Mouse (Mus musculus) heart, postnatal 0 days (tissue): ENCODE results near the gene Ints1. TPM values are rescaled to one million over a fixed set of nuclear protein-coding genes. Genes with fewer than 3 reads are reported as not detected.
A peak's percentile ranks its signal among the peaks of the same experiment; 100 is the strongest.

Source experiments
- ATAC-seq: fragments of 200-750 bp; cut with Nextera tagmentation; 2 replicates; pipeline ENCODE4 v1.8.0; 2017; ENCODE audit warnings: low read depth, moderate number of reproducible peaks, moderate library complexity; ENCODE audit not compliant: insufficient read depth
- DNase-seq: peaks from one replicate; pipeline ENCODE4 v3.0.0-alpha.2; 2016; ENCODE audit warnings: low spot score
- H3K27ac ChIP-seq: fragments of 300-500 bp; sonication (generic); 2 replicates; pipeline ENCODE4 v1.5.1; 2014; ENCODE audit warnings: low read depth, mild to moderate bottlenecking
- H3K27me3 ChIP-seq: fragments of 300-500 bp; sonication (generic); 2 replicates; pipeline ENCODE4 v1.6.1; 2014; ENCODE audit warnings: low read length, mixed read lengths; ENCODE audit not compliant: control insufficient read depth, insufficient read depth
- H3K36me3 ChIP-seq: fragments of 300-500 bp; sonication (generic); replicated peaks from 2 replicates; pipeline ENCODE4 v1.6.1; 2014; ENCODE audit warnings: low read length, mixed read lengths; ENCODE audit not compliant: control insufficient read depth, insufficient read depth
- H3K4me1 ChIP-seq: fragments of 300-500 bp; sonication (generic); 2 replicates; pipeline ENCODE4 v1.6.1; 2014; ENCODE audit warnings: antibody characterized with exemption; ENCODE audit not compliant: control insufficient read depth, insufficient read depth
- H3K4me2 ChIP-seq: fragments of 300-500 bp; sonication (generic); 2 replicates; pipeline ENCODE4 v1.6.1; 2014; ENCODE audit warnings: low read depth, mild to moderate bottlenecking, low read length, moderate library complexity
- H3K4me3 ChIP-seq: fragments of 300-500 bp; sonication (generic); 2 replicates; pipeline ENCODE4 v1.5.1; 2014; ENCODE audit warnings: low read depth, low read length
- H3K9ac ChIP-seq: fragments of 300-500 bp; sonication (generic); replicated peaks from 2 replicates; pipeline ENCODE4 v1.6.1; 2014; ENCODE audit warnings: low read depth, low read length, mixed read lengths
- H3K9me3 ChIP-seq: fragments of 300-500 bp; sonication (generic); replicated peaks from 2 replicates; pipeline ENCODE4 v1.6.1; 2016; ENCODE audit warnings: low read length; ENCODE audit not compliant: control insufficient read depth
- CTCF ChIP-seq: IDR thresholded peaks from 2 replicates; pipeline ENCODE4 v1.5.1; 2016; ENCODE audit warnings: antibody characterized with exemption, control low read depth, low read depth
- EP300 ChIP-seq: IDR thresholded peaks from 2 replicates; pipeline ENCODE4 v1.6.1; 2016; ENCODE audit warnings: antibody characterized with exemption, low read depth
- WGBS: fragments of 180-500 bp; shearing (Covaris S2); extraction: QIAGEN DNeasy Blood & Tissue Kit; methylation state at CpG from one replicate; pipeline ENCODE4 v1.1.7; 2014; 5-methylcytosine and 5-hydroxymethylcytosine counted together
- polyA plus RNA-seq: library from polyadenylated mRNA; unstranded; fragments of >200 nt; fragmentation: Nextera tagmentation; extraction: Ambion mirVana; gene quantifications from 2 replicates; pipeline ENCODE4 v1.2.1, GENCODE M21; 2015
- total RNA-seq: library from RNA; depleted of rRNA; stranded (reverse); fragments of >200 nt; gene quantifications from 2 replicates; pipeline ENCODE4 v1.2.3, GENCODE M21; 2014; ENCODE audit warnings: low replicate concordance

Ints1 gene
- total and polyA plus RNA-seq, 2 experiments from 2014 or later: 10.6 to 92.0 TPM

- Histone ChIP-seq H3K27me3 (no peaks in the 10 kb centered on the region), H3K9ac (peak overlapping the region; percentile 64), H3K4me3 (peak overlapping the region; percentile 33; the same call in 1 of the 2 replicates), H3K9me3 (no peaks in the 10 kb centered on the region), H3K4me1 (peaks cover 63% of the 10 kb centered on the region), H3K36me3 (peaks cover 21% of the 10 kb centered on the region), H3K27ac (peak overlapping the region; percentile 97), H3K4me2 (peak overlapping the region; percentile 66)
- no peak for ATAC-seq
- DNase-seq: no peak
- TF ChIP-seq EP300 (no peak), CTCF (no peak)
- 66% methylated on average over 9 of the region's 9 CpGs for WGBS
These were observed 20.6 kb upstream of the Ints1 start for GRCm38 (mm10) chr5:139796001-139796620.

DNA sequence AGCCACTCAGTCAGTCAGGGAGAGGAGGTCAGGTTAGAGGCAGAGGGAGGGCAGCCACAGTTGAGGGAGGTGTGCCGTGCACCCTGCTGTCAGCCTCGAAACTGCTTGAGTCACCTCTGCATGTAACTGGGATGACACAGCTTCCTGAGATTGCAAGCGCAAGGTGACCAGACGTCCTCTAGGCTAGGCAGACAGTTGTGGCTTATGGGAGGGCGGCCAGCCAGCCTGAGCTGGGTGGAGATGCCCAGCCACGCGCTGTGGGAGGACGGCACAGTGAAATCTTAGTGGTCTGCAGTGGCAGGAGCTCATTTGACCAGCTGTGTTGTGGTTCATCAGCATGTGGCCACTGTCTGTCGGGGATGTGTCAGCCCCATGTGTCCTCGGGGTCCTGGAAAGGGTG, 19.5 kb upstream of the Ints1 start:
- H3K27ac ChIP-seq: peak overlapping the region; percentile 97
- TF ChIP-seq EP300 (no peak), CTCF (no peak)

GRCm38 (mm10) chr5:139794137-139794536, 18.7 kb upstream of the Ints1 start:
- peaks cover 2% of the 10 kb centered on the region for H3K36me3 ChIP-seq
- H3K4me2 ChIP-seq: peak overlapping the region; percentile 100
- WGBS: 76% methylated on average over 5 of the region's 5 CpGs
- no peak for ATAC-seq
- H3K4me3 ChIP-seq: peak overlapping the region; percentile 87
- peaks cover 63% of the 10 kb centered on the region for H3K4me1 ChIP-seq
- no peak for TF ChIP-seq EP300
- TF ChIP-seq CTCF: no peak
- H3K27me3 ChIP-seq: no peaks in the 10 kb centered on the region
- H3K9me3 ChIP-seq: no peaks in the 10 kb centered on the region
- peak overlapping the region; percentile 88; the same call in 1 of the 2 replicates for H3K9ac ChIP-seq
- peak overlapping the region; percentile 97 for H3K27ac ChIP-seq
- no peak for DNase-seq

More for the DNA sequence above, 19.5 kb upstream of the Ints1 start:
- Histone ChIP-seq H3K4me2 (peak overlapping the region; percentile 100; the same call in 1 of the 2 replicates), H3K27me3 (no peaks in the 10 kb centered on the region), H3K4me1 (peaks cover 63% of the 10 kb centered on the region), H3K36me3 (peaks cover 10% of the 10 kb centered on the region), H3K9me3 (no peaks in the 10 kb centered on the region), H3K4me3 (no peak overlapping the region), H3K9ac (no peak overlapping the region; the same call in none of the 2 replicates)
- 18% methylated on average over 10 of the region's 10 CpGs for whole genome bisulfite sequencing
- DNase-seq (peak; percentile 60), ATAC-seq (0 out of 2 replicates have a peak, but pooled peaks have one; percentile 3)

- H3K27me3 ChIP-seq: no peaks in the 10 kb centered on the region
- peak overlapping the region; percentile 100 for H3K4me2 ChIP-seq
- TF ChIP-seq EP300: no peak
- TF ChIP-seq CTCF: no peak
- peak overlapping the region; percentile 88 for H3K9ac ChIP-seq
- H3K36me3 ChIP-seq: no peaks in the 10 kb centered on the region; the same call in 1 of the 2 replicates
- peaks cover 62% of the 10 kb centered on the region for H3K4me1 ChIP-seq
- peak; percentile 83 for DNase-seq
- H3K9me3 ChIP-seq: no peaks in the 10 kb centered on the region
- H3K27ac ChIP-seq: peak overlapping the region; percentile 97
- no peak for ATAC-seq
- 11% methylated on average over 11 of the region's 11 CpGs for WGBS
- H3K4me3 ChIP-seq: peak overlapping the region; percentile 87
These were observed 18.0 kb upstream of the Ints1 start for GRCm38 (mm10) chr5:139793338-139794089.

DNA sequence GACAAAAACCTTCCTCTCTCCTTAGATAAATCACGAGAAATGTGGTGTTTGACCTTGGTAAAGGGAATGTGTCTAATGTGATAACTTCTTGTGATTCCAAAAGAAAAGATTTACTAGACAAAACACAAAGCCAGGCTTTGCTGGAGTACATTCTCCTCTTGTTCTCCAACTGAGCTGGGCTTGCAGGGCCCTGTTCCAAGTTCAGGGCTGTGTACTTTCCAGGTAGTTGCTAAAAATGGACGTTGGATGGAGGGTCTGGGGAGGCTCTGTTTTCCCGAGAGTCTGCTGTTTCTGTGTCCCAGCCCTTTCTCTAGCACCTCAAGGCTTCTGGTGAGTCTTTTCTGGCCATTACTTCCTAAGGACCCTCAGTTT, 17.5 kb upstream of the Ints1 start:
- TF ChIP-seq CTCF: no peak
- no peak for TF ChIP-seq EP300
- Histone ChIP-seq H3K36me3 (no peaks in the 10 kb centered on the region; the same call in 1 of the 2 replicates), H3K9me3 (no peaks in the 10 kb centered on the region), H3K4me3 (peak overlapping the region; percentile 87), H3K27ac (peak overlapping the region; percentile 97), H3K9ac (peak overlapping the region; percentile 88), H3K27me3 (no peaks in the 10 kb centered on the region), H3K4me2 (peak overlapping the region; percentile 100), H3K4me1 (peaks cover 56% of the 10 kb centered on the region)
- no peak for DNase-seq
- no peak for ATAC-seq
- 3% methylated on average over 3 of the region's 3 CpGs for WGBS
